16 mouse cellular contexts compared by ENCODE assay signal in the genomic region with DNA sequence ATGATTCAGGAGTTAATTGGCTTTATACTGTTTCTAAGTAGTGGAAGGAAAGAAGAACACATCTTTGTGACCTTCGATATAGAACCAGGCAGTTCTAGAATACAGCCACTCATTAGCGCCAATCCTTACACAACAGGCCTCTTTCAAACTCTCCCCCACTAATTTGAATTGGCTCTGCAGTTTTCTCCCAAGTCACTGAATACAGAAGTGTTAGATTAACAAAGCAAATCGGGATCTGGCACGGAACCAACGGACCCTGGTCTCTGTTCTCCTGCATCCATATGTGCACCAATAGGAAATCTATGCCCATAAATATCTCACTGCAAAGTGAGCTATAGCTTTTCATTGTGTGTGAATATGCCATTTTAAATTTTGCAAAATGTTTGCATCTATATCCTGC. TPM values are rescaled to one million over a fixed set of nuclear protein-coding genes. Genes with fewer than 3 reads are reported as not detected.
A peak's percentile ranks its signal among the peaks of the same experiment; 100 is the strongest.
DNase-seq lines count a peak whose midpoint lies in the region; ATAC-seq and TF ChIP-seq lines count a peak whose summit lies in the region.
"Had no signal": no experiment of that assay in that cellular context is flagged by ENCODE, and none has a peak within 500 bp of the region (broad histone marks: within the 10 kb centered on the region; RNA-seq: fewer than 3 reads in every experiment).

No protein-coding gene starts in this region.

- no peak overlapping the region for H3K4me2 ChIP-seq in hindbrain, postnatal 0 days (ENCODE audit: low read depth, low read length)
- H3K4me2 ChIP-seq in neural tube, embryonic 15.5 days = no peak overlapping the region
- H3K4me2 ChIP-seq in forebrain, embryonic 15.5 days (replicated peaks) = no peak overlapping the region
- H3K4me2 ChIP-seq: heart, embryonic 11.5 days; liver, embryonic 13.5 days had no signal

- no peak overlapping the region for H3K27ac ChIP-seq in hindbrain, postnatal 0 days
- no peak overlapping the region for H3K27ac ChIP-seq in hindbrain, embryonic 10.5 days
- H3K27ac ChIP-seq in neural tube, embryonic 15.5 days (replicated peaks) = 0 out of 2 replicates have a peak overlapping the region, but pooled peaks have one; percentile 5
- H3K27ac ChIP-seq in forebrain, embryonic 15.5 days (replicated peaks) = no peak overlapping the region
- H3K27ac ChIP-seq: limb, embryonic 10.5 days had no signal

- no peaks in the 10 kb centered on the region for H3K4me1 ChIP-seq in hindbrain, postnatal 0 days (ENCODE audit: insufficient read depth, low read length)
- H3K4me1 ChIP-seq in hindbrain, embryonic 10.5 days (replicated peaks) = peaks cover 4% of the 10 kb centered on the region; the same call in 1 of the 2 replicates
- no peaks in the 10 kb centered on the region for H3K4me1 ChIP-seq in neural tube, embryonic 15.5 days
- peaks cover 13% of the 10 kb centered on the region for H3K4me1 ChIP-seq in forebrain, embryonic 15.5 days

- no peaks in the 10 kb centered on the region for H3K9me3 ChIP-seq in hindbrain, postnatal 0 days (ENCODE audit: low read length)
- H3K9me3 ChIP-seq in hindbrain, embryonic 10.5 days = no peaks in the 10 kb centered on the region
- no peaks in the 10 kb centered on the region for H3K9me3 ChIP-seq in neural tube, embryonic 15.5 days (replicated peaks)
- no peaks in the 10 kb centered on the region for H3K9me3 ChIP-seq in forebrain, embryonic 15.5 days
- H3K9me3 ChIP-seq: limb, embryonic 10.5 days; liver, embryonic 13.5 days had no signal

- ATAC-seq in hindbrain, postnatal 0 days = no peak
- no peak for ATAC-seq in neural tube, embryonic 15.5 days (ENCODE audit: low FRiP score)
- ATAC-seq in forebrain, embryonic 15.5 days (replicated peaks) = peak; percentile 64; the same call in 1 of the 2 replicates

- DNase-seq in hindbrain, postnatal 0 days (ENCODE audit: low spot score) = peak; percentile 53
- no peak for DNase-seq in hindbrain, embryonic 10.5 days (ENCODE audit: low spot score)
- no peak for DNase-seq in neural tube, embryonic 10.5 days (ENCODE audit: extremely low spot score, low spot score)
- DNase-seq in telencephalon, adult 2 months (ENCODE audit: low read depth, low spot score) = peak; percentile 45
- DNase-seq in heart, adult 8-10 months (ENCODE audit: low spot score) = no peak
- DNase-seq: adrenal gland, adult 8-10 months; cerebellum, postnatal 25 days; gastrocnemius, postnatal 25 days; kidney, adult 2 months; kidney, postnatal 4 days; liver, embryonic 13.5 days; thymus, adult 2 months had no signal

- WGBS in hindbrain, postnatal 0 days = 35% methylated on average over 5 of the region's 5 CpGs
- 84% methylated on average over 5 of the region's 5 CpGs for WGBS in hindbrain, embryonic 10.5 days
- 49% methylated on average over 5 of the region's 5 CpGs for WGBS in neural tube, embryonic 15.5 days
- WGBS in forebrain, embryonic 15.5 days = 14% methylated on average over 5 of the region's 5 CpGs

- no peaks in the 10 kb centered on the region for H3K36me3 ChIP-seq in hindbrain, postnatal 0 days (ENCODE audit: insufficient read depth, low read length)
- no peaks in the 10 kb centered on the region for H3K36me3 ChIP-seq in hindbrain, embryonic 10.5 days
- no peaks in the 10 kb centered on the region for H3K36me3 ChIP-seq in neural tube, embryonic 15.5 days
- H3K36me3 ChIP-seq in forebrain, embryonic 15.5 days = no peaks in the 10 kb centered on the region
- H3K36me3 ChIP-seq: limb, embryonic 10.5 days; liver, embryonic 13.5 days had no signal

- TF ChIP-seq CTCF in hindbrain, postnatal 0 days (IDR thresholded peaks at IDR 0.05; ENCODE audit: low read depth) = no peak

- no peak overlapping the region for H3K4me3 ChIP-seq in hindbrain, postnatal 0 days (ENCODE audit: low read length)
- no peak overlapping the region for H3K4me3 ChIP-seq in hindbrain, embryonic 10.5 days
- H3K4me3 ChIP-seq in neural tube, embryonic 15.5 days (replicated peaks) = no peak overlapping the region
- H3K4me3 ChIP-seq in forebrain, embryonic 15.5 days = no peak overlapping the region
- H3K4me3 ChIP-seq: limb, embryonic 10.5 days; liver, embryonic 13.5 days had no signal

- H3K9ac ChIP-seq in hindbrain, postnatal 0 days (replicated peaks; ENCODE audit: low read length) = no peak overlapping the region
- H3K9ac ChIP-seq in neural tube, embryonic 15.5 days (replicated peaks) = no peak overlapping the region
- no peak overlapping the region for H3K9ac ChIP-seq in forebrain, embryonic 15.5 days (replicated peaks)
- H3K9ac ChIP-seq: liver, embryonic 13.5 days had no signal

- H3K27me3 ChIP-seq in hindbrain, postnatal 0 days (ENCODE audit: insufficient read depth, low read length) = no peaks in the 10 kb centered on the region
- H3K27me3 ChIP-seq in hindbrain, embryonic 10.5 days (ENCODE audit: insufficient read depth, poor library complexity, severe bottlenecking) = no peaks in the 10 kb centered on the region
- H3K27me3 ChIP-seq in neural tube, embryonic 15.5 days (replicated peaks) = no peaks in the 10 kb centered on the region
- peaks cover 4% of the 10 kb centered on the region; the same call in 1 of the 2 replicates for H3K27me3 ChIP-seq in forebrain, embryonic 15.5 days

RNA-seq across cellular contexts. Expression of gene Arhgef28, which starts 20.1 kb away (rescaled TPM):
- total RNA-seq in hindbrain, postnatal 0 days (2014; rRNA removed) = 21.9 and 29.9 TPM in 2 replicates
- polyA plus RNA-seq in hindbrain, postnatal 0 days (2015; fragmentation: Nextera tagmentation; extraction: Ambion mirVana) = 28.4 and 29.2 TPM in 2 replicates
- polyA plus RNA-seq in hindbrain, embryonic 10.5 days (2016; fragmentation: Nextera tagmentation; extraction: Ambion mirVana) = 8.6 and 10.6 TPM in 2 replicates
- 30.7 and 31.0 TPM in 2 replicates for polyA plus RNA-seq in neural tube, embryonic 15.5 days (2015; fragmentation: Nextera tagmentation; extraction: Ambion mirVana)
- 14.2 and 15.7 TPM in 2 replicates for polyA plus RNA-seq in forebrain, embryonic 15.5 days (2015; fragmentation: Nextera tagmentation; extraction: Ambion mirVana)
- 1 to 10 TPM; 4.6 to 6.7 (median 5.6) TPM for total RNA-seq in heart, adult 8-10 months (2022)

Comparison
In these comparisons a context has a peak if more than half of its experiments do, and no peak if none do; other contexts are left out.
1. DNase-seq: peak in hindbrain, postnatal 0 days (single experiment) and telencephalon, adult 2 months (single experiment); none in hindbrain, embryonic 10.5 days (single experiment), neural tube, embryonic 10.5 days (single experiment) and heart, adult 8-10 months (single experiment).